Mouse (Mus musculus): ENCODE measurements around the gene Acat1.

GRCm38 (mm10) chr9:53581870-53582269, 28.3 kb downstream of the Acat1 start:
- TF ChIP-seq CTCF (IDR thresholded peaks at IDR 0.05; ENCODE audit: borderline replicate concordance, insufficient read depth, low read depth, low read length) (no peak), POLR2A (IDR thresholded peaks at IDR 0.05; ENCODE audit: borderline replicate concordance, insufficient read depth, low read length) (no peak)

Measured in cerebellum, adult 2 months (tissue).